Mouse (Mus musculus) gastrocnemius, postnatal 36 days (tissue): ENCODE results near the gene Utp11. TPM values are rescaled to one million over a fixed set of nuclear protein-coding genes. Genes with fewer than 3 reads are reported as not detected.

Experiments used
- DNase-seq, 2 experiments: peaks; one replicate each; pipeline ENCODE4 v3.0.0; 2022
- intact Hi-C: fragments of 180-260 bp; cut with DNase I; formaldehyde crosslinking; loops from one replicate; pipeline ENCODE4 v1.15.1; 2025
- microRNA-seq, 2 experiments: library from miRNA; unstranded; fragments of <30 nt; microRNA quantifications; one replicate each; pipeline ENCODE4 v1.2.0; 2021
- total RNA-seq, 2 experiments: library from RNA; stranded (reverse); gene quantifications; 2 replicates each; pipeline ENCODE4 v1.2.3; 2021

Gene Utp11
- total RNA-seq, 2 experiments from 2014 or later: 15.4 to 16.7 TPM

GRCm38 (mm10) chr4:124643859-124644258 lies 49.5 kb downstream of the Utp11 start:
- no peak for DNase-seq
- intact Hi-C loops: no loop called here

GRCm38 (mm10) chr4:124639715-124640114 lies 53.7 kb downstream of the Utp11 start:
- intact Hi-C loops: no loop called here
- DNase-seq: no peak

GRCm38 (mm10) chr4:124633281-124633680 lies 60.1 kb downstream of the Utp11 start:
- no peak for DNase-seq
- intact Hi-C loops: no loop called here

- intact Hi-C loops: no loop called here
- DNase-seq: no peak
These were observed 60.5 kb downstream of the Utp11 start for GRCm38 (mm10) chr4:124632856-124633255.

- intact Hi-C loops: no loop called here
- no peak for DNase-seq
These were observed 61.9 kb downstream of the Utp11 start for GRCm38 (mm10) chr4:124631456-124631855.

Small RNAs within 50 kb of the gene (microRNA-seq; reads per million reads assigned to microRNA genes)
- gene Gm24721 (0 reads per million in 2 experiments), gene Mir697 (0 reads per million in 2 experiments)

Other genes starting within 250 kb of the Utp11 start
- gene 3100002H09Rik, start 82.8 kb downstream of the Utp11 start, total RNA-seq: not detected
- under 1 TPM; 0.31 to 0.52 TPM for gene Pou3f1, start 36.8 kb downstream of the Utp11 start, total RNA-seq
- 100 to 1,000 TPM; 216 to 338 TPM for gene Fhl3, start 7.1 kb upstream of the Utp11 start, total RNA-seq
- 10 to 100 TPM; 10.1 to 12.8 TPM for gene Sf3a3, start 21.2 kb upstream of the Utp11 start, total RNA-seq
- gene Inpp5b, start 48.2 kb upstream of the Utp11 start, total RNA-seq: 10 to 100 TPM; 10.8 to 11.0 TPM
- 10 to 100 TPM; 11.6 to 12.2 TPM for gene Mtf1, start 108.5 kb upstream of the Utp11 start, total RNA-seq
- 1 to 10 TPM; 6.1 to 9.4 TPM for gene Yrdc, start 157.1 kb upstream of the Utp11 start, total RNA-seq
- 10 to 100 TPM; 19.6 to 20.4 TPM for gene 1110065P20Rik, start 157.6 kb upstream of the Utp11 start, total RNA-seq
- under 1 TPM; 0.39 to 0.43 TPM for gene Maneal, start 168.6 kb upstream of the Utp11 start, total RNA-seq
- gene Epha10, start 187.3 kb upstream of the Utp11 start, total RNA-seq: not detected
- gene 9930104L06Rik, start 243.4 kb upstream of the Utp11 start, total RNA-seq: 1 to 10 TPM; 5.9 to 6.0 TPM
- 1 to 10 TPM in 1 of 2 experiments, under 1 TPM in 1; 0.64 to 1.0 TPM for gene Cdca8, start 245.7 kb upstream of the Utp11 start, total RNA-seq